Mouse (Mus musculus) MEL (cell line): ENCODE results near the gene Ddx19b. TPM values are rescaled to one million over a fixed set of nuclear protein-coding genes. Genes with fewer than 3 reads are reported as not detected.

Experiments used
- DNase-seq: peaks from one replicate; pipeline ENCODE4 v3.0.0; 2011; ENCODE audit warnings: low read depth, low spot score
- H3K27ac ChIP-seq: 2 replicates; pipeline ENCODE4 v1.5.1; 2012; ENCODE audit warnings: low read depth, mild to moderate bottlenecking, control low read depth, low read length, moderate library complexity; ENCODE audit not compliant: control insufficient read depth
- H3K27me3 ChIP-seq, 2 experiments: fragments of 150-350 bp in 1 of 2; sonication (generic) in 1 of 2; 2 replicates each; pipeline ENCODE4 v1.6.1; 2012; ENCODE audit warnings: low read length in 2 of 2, mild to moderate bottlenecking in 2 of 2, improper control_type of control experiment in 1 of 2, moderate library complexity in 1 of 2; ENCODE audit not compliant: insufficient read depth in 2 of 2, control insufficient read depth in 1 of 2
- H3K36me3 ChIP-seq, 2 experiments: 2 replicates each; pipeline ENCODE4 v1.6.1; 2012 to 2014; ENCODE audit warnings: low read length in 2 of 2, improper control_type of control experiment in 1 of 2, inconsistent platforms in 1 of 2, mild to moderate bottlenecking in 1 of 2; ENCODE audit not compliant: insufficient read depth in 2 of 2, control insufficient read depth in 1 of 2
- H3K4me1 ChIP-seq, 2 experiments: fragments of 150-350 bp in 1 of 2; sonication (generic) in 1 of 2; 2 replicates each; pipeline ENCODE4 v1.6.1; 2012; ENCODE audit warnings: low read length in 2 of 2, improper control_type of control experiment in 1 of 2, mild to moderate bottlenecking in 1 of 2; ENCODE audit not compliant: insufficient read depth in 2 of 2, control insufficient read depth in 1 of 2
- H3K4me3 ChIP-seq, 2 experiments: fragments of 150-350 bp in 1 of 2; sonication (generic) in 1 of 2; 2 replicates each; pipeline ENCODE4 v1.5.1; 2012; ENCODE audit warnings: low read depth in 2 of 2, low read length in 2 of 2, mild to moderate bottlenecking in 2 of 2, moderate library complexity in 2 of 2, control low read depth in 1 of 2, improper control_type of control experiment in 1 of 2; ENCODE audit not compliant: control insufficient read depth in 1 of 2, insufficient read depth in 1 of 2
- H3K79me2 ChIP-seq: 2 replicates; pipeline ENCODE4 v1.6.1; 2012; ENCODE audit warnings: mild to moderate bottlenecking, low read length, moderate library complexity; ENCODE audit not compliant: control insufficient read depth, poor library complexity, insufficient read depth
- H3K9ac ChIP-seq: 2 replicates; pipeline ENCODE4 v1.6.1; 2012; ENCODE audit warnings: low read depth, mild to moderate bottlenecking, control low read depth, low read length, moderate library complexity; ENCODE audit not compliant: control insufficient read depth, poor library complexity, severe bottlenecking
- H3K9me3 ChIP-seq: fragments of 150-350 bp; sonication (generic); replicated peaks from 2 replicates; pipeline ENCODE4 v1.6.1; 2012; ENCODE audit warnings: mild to moderate bottlenecking, low read length, improper control_type of control experiment, moderate library complexity; ENCODE audit not compliant: insufficient read depth
- BHLHE40 ChIP-seq: IDR thresholded peaks from 2 replicates; pipeline ENCODE4 v1.6.1; 2012; ENCODE audit warnings: low read depth, mild to moderate bottlenecking, inconsistent platforms, low read length, improper control_type of control experiment, borderline replicate concordance
- CHD1 ChIP-seq: IDR thresholded peaks from 2 replicates; pipeline ENCODE4 v1.6.1; 2012; ENCODE audit warnings: low read depth, mild to moderate bottlenecking, inconsistent platforms, low read length, improper control_type of control experiment
- CHD2 ChIP-seq: IDR thresholded peaks from 2 replicates; pipeline ENCODE4 v1.6.1; 2011; ENCODE audit warnings: low read length, improper control_type of control experiment
- CTCF ChIP-seq, 3 experiments: IDR thresholded peaks in 2 of 3; conservative IDR thresholded peaks in 1 of 3; 2 replicates each; pipeline ENCODE4 v1.5.1; 2011 to 2012; ENCODE audit warnings: low read length in 3 of 3, low read depth in 2 of 3, mild to moderate bottlenecking in 2 of 3, improper control_type of control experiment in 1 of 3, inconsistent platforms in 1 of 3, mixed read lengths in 1 of 3, moderate library complexity in 1 of 3; ENCODE audit not compliant: control insufficient read depth in 1 of 3, insufficient read depth in 1 of 3, poor library complexity in 1 of 3, severe bottlenecking in 1 of 3
- E2F4 ChIP-seq: IDR thresholded peaks from 2 replicates; pipeline ENCODE4 v1.6.1; 2011; ENCODE audit warnings: low read depth, low read length, improper control_type of control experiment, borderline replicate concordance
- ELF1 ChIP-seq: IDR thresholded peaks from 2 replicates; pipeline ENCODE4 v1.6.1; 2014; ENCODE audit warnings: low read depth, mild to moderate bottlenecking, inconsistent platforms, low read length, improper control_type of control experiment, moderate library complexity
- EP300 ChIP-seq, 2 experiments: IDR thresholded peaks; 2 replicates each; pipeline ENCODE4 v1.6.1; 2011; ENCODE audit warnings: improper control_type of control experiment in 2 of 2, low read length in 2 of 2, low read depth in 1 of 2, mild to moderate bottlenecking in 1 of 2
- ETS1 ChIP-seq: IDR thresholded peaks from 2 replicates; pipeline ENCODE4 v1.6.1; 2012; ENCODE audit warnings: low read depth, mild to moderate bottlenecking, inconsistent platforms, low read length, improper control_type of control experiment, moderate library complexity
- GABPA ChIP-seq: IDR thresholded peaks from 2 replicates; pipeline ENCODE4 v1.6.1; 2012; ENCODE audit warnings: low read depth, mild to moderate bottlenecking, inconsistent platforms, low read length, improper control_type of control experiment, moderate library complexity
- HCFC1 ChIP-seq: IDR thresholded peaks from 2 replicates; pipeline ENCODE4 v1.6.1; 2012; ENCODE audit warnings: low read depth, mild to moderate bottlenecking, inconsistent platforms, low read length, improper control_type of control experiment, moderate library complexity
- JUND ChIP-seq: IDR thresholded peaks from 2 replicates; pipeline ENCODE4 v1.6.1; 2011; ENCODE audit warnings: low read depth, mild to moderate bottlenecking, improper control_type of control experiment, low read length
- KAT2A ChIP-seq: conservative IDR thresholded peaks from 2 replicates; pipeline ENCODE4 v1.6.1; 2012; ENCODE audit warnings: low read depth, low read length, improper control_type of control experiment, inconsistent platforms
- MAFK ChIP-seq: IDR thresholded peaks from 2 replicates; pipeline ENCODE4 v1.6.1; 2011; ENCODE audit warnings: low read depth, mild to moderate bottlenecking, low read length, improper control_type of control experiment, borderline replicate concordance
- MAX ChIP-seq: IDR thresholded peaks from 2 replicates; pipeline ENCODE4 v1.6.1; 2011; ENCODE audit warnings: low read length, improper control_type of control experiment
- MAZ ChIP-seq: IDR thresholded peaks from 2 replicates; pipeline ENCODE4 v1.6.1; 2012; ENCODE audit warnings: low read depth, mild to moderate bottlenecking, inconsistent platforms, low read length, improper control_type of control experiment
- MEF2A ChIP-seq: IDR thresholded peaks from 2 replicates; pipeline ENCODE4 v1.6.1; 2014; ENCODE audit warnings: low read depth, mild to moderate bottlenecking, inconsistent platforms, low read length, improper control_type of control experiment; ENCODE audit not compliant: poor library complexity, insufficient replicate concordance, severe bottlenecking; ENCODE audit errors: extremely low read depth
- MXI1 ChIP-seq: IDR thresholded peaks from 2 replicates; pipeline ENCODE4 v1.6.1; 2011; ENCODE audit warnings: mild to moderate bottlenecking, low read depth, low read length, improper control_type of control experiment
- MYB ChIP-seq: IDR thresholded peaks from 2 replicates; pipeline ENCODE4 v1.6.1; 2011; ENCODE audit warnings: mild to moderate bottlenecking, low read depth, low read length, improper control_type of control experiment
- MYC ChIP-seq: IDR thresholded peaks from 2 replicates; pipeline ENCODE4 v1.6.1; 2011; ENCODE audit warnings: low read depth, mild to moderate bottlenecking, low read length, improper control_type of control experiment, moderate library complexity
- NELFE ChIP-seq: IDR thresholded peaks from 2 replicates; pipeline ENCODE4 v1.6.1; 2011; ENCODE audit warnings: low read depth, low read length, improper control_type of control experiment
- NRF1 ChIP-seq: IDR thresholded peaks from 2 replicates; pipeline ENCODE4 v1.6.1; 2014; ENCODE audit warnings: low read depth, mild to moderate bottlenecking, inconsistent platforms, low read length, improper control_type of control experiment, moderate library complexity; ENCODE audit not compliant: poor library complexity, insufficient read depth, severe bottlenecking
- POLR2A ChIP-seq, 2 experiments: IDR thresholded peaks; 2 replicates each; pipeline ENCODE4 v1.6.1; 2011 to 2012; ENCODE audit warnings: low read length in 2 of 2, mild to moderate bottlenecking in 2 of 2, control low read depth in 1 of 2, improper control_type of control experiment in 1 of 2, low read depth in 1 of 2, moderate library complexity in 1 of 2; ENCODE audit not compliant: control insufficient read depth in 1 of 2, insufficient read depth in 1 of 2, poor library complexity in 1 of 2
- POLR2AphosphoS2 ChIP-seq: IDR thresholded peaks from 2 replicates; pipeline ENCODE4 v1.6.1; 2011; ENCODE audit warnings: low read length, improper control_type of control experiment
- RAD21 ChIP-seq: IDR thresholded peaks from 2 replicates; pipeline ENCODE4 v1.6.1; 2011; ENCODE audit warnings: mild to moderate bottlenecking, low read depth, low read length, improper control_type of control experiment
- SIN3A ChIP-seq: IDR thresholded peaks from 2 replicates; pipeline ENCODE4 v1.6.1; 2012; ENCODE audit warnings: low read length, improper control_type of control experiment, inconsistent platforms
- TAL1 ChIP-seq: IDR thresholded peaks from 2 replicates; pipeline ENCODE4 v1.6.1; 2012; ENCODE audit warnings: mild to moderate bottlenecking, inconsistent platforms, low read length, moderate library complexity, mixed read lengths
- TBP ChIP-seq: IDR thresholded peaks from 2 replicates; pipeline ENCODE4 v1.8.0; 2011; ENCODE audit warnings: low read depth, low read length, improper control_type of control experiment
- TCF12 ChIP-seq: IDR thresholded peaks from 2 replicates; pipeline ENCODE4 v1.6.1; 2014; ENCODE audit warnings: low read depth, mild to moderate bottlenecking, inconsistent platforms, low read length, improper control_type of control experiment, moderate library complexity
- UBTF ChIP-seq: IDR thresholded peaks from 2 replicates; pipeline ENCODE4 v1.6.1; 2012; ENCODE audit warnings: low read depth, mild to moderate bottlenecking, inconsistent platforms, low read length, improper control_type of control experiment, moderate library complexity, borderline replicate concordance; ENCODE audit not compliant: insufficient read depth
- USF1 ChIP-seq: IDR thresholded peaks from 2 replicates; pipeline ENCODE4 v1.6.1; 2014; ENCODE audit warnings: low read depth, mild to moderate bottlenecking, inconsistent platforms, low read length, improper control_type of control experiment, moderate library complexity
- USF2 ChIP-seq, 2 experiments: IDR thresholded peaks; 2 replicates each; pipeline ENCODE4 v1.6.1; 2011 to 2012; ENCODE audit warnings: improper control_type of control experiment in 2 of 2, low read length in 2 of 2, borderline replicate concordance in 1 of 2, inconsistent platforms in 1 of 2, low read depth in 1 of 2, mild to moderate bottlenecking in 1 of 2; ENCODE audit not compliant: insufficient read depth in 1 of 2
- ZC3H11A ChIP-seq: IDR thresholded peaks from 2 replicates; pipeline ENCODE4 v1.6.1; 2012; ENCODE audit warnings: low read depth, mild to moderate bottlenecking, inconsistent platforms, low read length, improper control_type of control experiment
- ZKSCAN1 ChIP-seq: IDR thresholded peaks from 2 replicates; pipeline ENCODE4 v1.6.1; 2012; ENCODE audit warnings: low read depth, mild to moderate bottlenecking, inconsistent platforms, low read length, improper control_type of control experiment, moderate library complexity
- ZMIZ1 ChIP-seq: IDR thresholded peaks from 2 replicates; pipeline ENCODE4 v1.6.1; 2012; ENCODE audit warnings: low read depth, mild to moderate bottlenecking, inconsistent platforms, low read length, improper control_type of control experiment, moderate library complexity
- ZNF384 ChIP-seq: IDR thresholded peaks from 2 replicates; pipeline ENCODE4 v1.6.1; 2012; ENCODE audit warnings: low read depth, mild to moderate bottlenecking, inconsistent platforms, low read length, improper control_type of control experiment
- polyA plus RNA-seq, 2 experiments: library from polyadenylated mRNA; stranded (reverse) in 1 of 2; unstranded in 1 of 2; fragments of >175 nt in 1 of 2; fragments of >200 nt in 1 of 2; gene quantifications; 2 replicates each; pipeline versions ENCODE4 v1.2.1 to v1.2.4; 2012; ENCODE audit warnings: low replicate concordance in 2 of 2, low read depth in 1 of 2; ENCODE audit not compliant: insufficient read length in 2 of 2, insufficient read depth in 1 of 2, missing spikeins in 1 of 2
- total RNA-seq: library from RNA; depleted of rRNA; stranded (reverse); fragments of 300-350 nt; gene quantifications from 2 replicates; pipeline ENCODE4 v1.2.3, GENCODE M21; 2012

Ddx19b gene
- total and polyA plus RNA-seq, 3 experiments: 18.1 to 112 (median 18.6) TPM

- Histone ChIP-seq H3K4me1 (peaks cover 5 to 27% of the 10 kb centered on the region in 2 experiments), H3K9ac (peak overlapping the region; percentile 94), H3K4me3 (peak overlapping the region; percentile 89 to 96), H3K27ac (peak overlapping the region; percentile 93), H3K27me3 (no peaks in the 10 kb centered on the region), H3K36me3 (peaks cover 15 to 33% of the 10 kb centered on the region in 2 experiments), H3K9me3 (no peaks in the 10 kb centered on the region), H3K79me2 (peaks cover 46% of the 10 kb centered on the region)
- peak; percentile 100 for DNase-seq
- TF ChIP-seq NELFE (peak; percentile 94), ELF1 (no peak; the same call in 1 of the 2 replicates), MAZ (no peak; the same call in 1 of the 2 replicates), TAL1 (no peak), TBP (peak; percentile 91; the same call in 1 of the 2 replicates), ZMIZ1 (peak; percentile 89), POLR2AphosphoS2 (peak; percentile 98), MYC (peak; percentile 96), USF1 (peak; percentile 100), CHD1 (no peak), EP300 (IDR thresholded peaks at IDR 0.05; ENCODE audit: low read depth in 1 of 2, low read length in 2 of 2) (peak in 1 of 2 experiments; percentile 69; a peak in 2 of 4 replicates), TCF12 (peak; percentile 51), CTCF (IDR thresholded peaks at IDR 0.05 in 2 of 3, conservative IDR thresholded peaks at IDR 0.05 in 1 of 3; ENCODE audit: control insufficient read depth in 1 of 3, insufficient read depth in 1 of 3, low read depth in 2 of 3, low read length in 3 of 3, poor library complexity in 1 of 3, severe bottlenecking in 1 of 3) (no peak), MYB (no peak), MXI1 (peak; percentile 71), MEF2A (no peak), ZC3H11A (no peak), RAD21 (no peak), JUND (peak; percentile 88; the same call in 1 of the 2 replicates), POLR2A (IDR thresholded peaks at IDR 0.05; ENCODE audit: control insufficient read depth in 1 of 2, insufficient read depth in 1 of 2, low read depth in 1 of 2, low read length in 2 of 2, poor library complexity in 1 of 2) (peak; percentile 87 to 91), ZNF384 (no peak), E2F4 (peak; percentile 93), NRF1 (peak; percentile 50; the same call in 1 of the 2 replicates), ZKSCAN1 (no peak), CHD2 (peak; percentile 91), GABPA (no peak), USF2 (IDR thresholded peaks at IDR 0.05; ENCODE audit: borderline replicate concordance in 1 of 2, insufficient read depth in 1 of 2, low read depth in 1 of 2, low read length in 2 of 2) (peak; percentile 95 to 96), BHLHE40 (peak; percentile 90; the same call in 1 of the 2 replicates), KAT2A (peak; percentile 71), SIN3A (peak; percentile 78; the same call in 1 of the 2 replicates), MAFK (no peak), UBTF (no peak), ETS1 (peak; percentile 51; the same call in 1 of the 2 replicates), MAX (peak; percentile 98), HCFC1 (peak; percentile 85)
These were observed 2.1 kb upstream of the Ddx19b start for GRCm38 (mm10) chr8:111033482-111034215.
